Mouse (Mus musculus): ENCODE measurements around the gene Shisa8. TPM values are rescaled to one million over a fixed set of nuclear protein-coding genes. Genes with fewer than 3 reads are reported as not detected.
"Not testable (repeated sequence)": the region's sequence is repeated elsewhere in the genome, so short reads cannot be mapped to it uniquely, and the experiment has no call there.

The Shisa8 gene
- polyA plus RNA-seq (2015; fragmentation: Nextera tagmentation; extraction: Ambion mirVana), result 0.17 and 0.21 TPM in 2 replicates

- Histone ChIP-seq H3K4me3 (peak within 1 kb of the TSS; percentile 55), H3K27me3 (replicated peaks) (peaks cover 99% of the 10 kb centered on the region), H3K9ac (peak within 1 kb of the TSS; percentile 73), H3K9me3 (no peaks in the 10 kb centered on the region), H3K36me3 (no peaks in the 10 kb centered on the region), H3K4me2 (peak within 1 kb of the TSS; percentile 71), H3K4me1 (peaks cover 39% of the 10 kb centered on the region), H3K27ac (replicated peaks) (no peak within 1 kb of the TSS)
- under 1% methylated on average over 34 of the region's 34 CpGs for WGBS
- ATAC-seq (ENCODE audit: extremely low read depth, insufficient number of reproducible peaks, low FRiP score, low TSS enrichment), result no peak
Measured at GRCm38 (mm10) chr15:82212752-82213063, at the start of gene Shisa8. Gene Shisa8 (minus strand): TSS chr15:82212815.

GRCm38 (mm10) chr15:82259510-82259909 lies 46.9 kb upstream of the Shisa8 start:
- 12% methylated on average over 16 of the region's 16 CpGs for WGBS
- Histone ChIP-seq H3K9ac (no peak overlapping the region), H3K27me3 (replicated peaks) (peaks cover 38% of the 10 kb centered on the region), H3K9me3 (no peaks in the 10 kb centered on the region), H3K36me3 (no peaks in the 10 kb centered on the region), H3K27ac (replicated peaks) (no peak overlapping the region), H3K4me2 (no peak overlapping the region), H3K4me1 (peaks cover 23% of the 10 kb centered on the region), H3K4me3 (no peak overlapping the region)
- no peak for ATAC-seq (ENCODE audit: extremely low read depth, insufficient number of reproducible peaks, low FRiP score, low TSS enrichment)

- Histone ChIP-seq H3K4me1 (peaks cover 9% of the 10 kb centered on the region), H3K4me3 (no peak overlapping the region), H3K4me2 (peak overlapping the region; percentile 27), H3K27ac (replicated peaks) (no peak overlapping the region), H3K9ac (0 out of 2 replicates have a peak overlapping the region, but pooled peaks have one; percentile 30), H3K36me3 (no peaks in the 10 kb centered on the region), H3K9me3 (no peaks in the 10 kb centered on the region), H3K27me3 (replicated peaks) (peaks cover 34% of the 10 kb centered on the region)
- no peak for ATAC-seq (ENCODE audit: extremely low read depth, insufficient number of reproducible peaks, low FRiP score, low TSS enrichment)
- WGBS, result 25% methylated on average over 10 of the region's 10 CpGs
Measured at GRCm38 (mm10) chr15:82255944-82256383, 43.3 kb upstream of the Shisa8 start.

- no peak for ATAC-seq (ENCODE audit: extremely low read depth, insufficient number of reproducible peaks, low FRiP score, low TSS enrichment)
- 47% methylated on average over 4 of the region's 4 CpGs for WGBS
Measured at GRCm38 (mm10) chr15:82255248-82255647, 42.6 kb upstream of the Shisa8 start.

GRCm38 (mm10) chr15:82252097-82252496 lies 39.5 kb upstream of the Shisa8 start, which contains the start of gene 1500009C09Rik:
Gene 1500009C09Rik (plus strand): TSS chr15:82252397.
- WGBS, result 74% methylated on average over 6 of the region's 6 CpGs
- H3K4me1 ChIP-seq, result peaks cover 9% of the 10 kb centered on the region

More at GRCm38 (mm10) chr15:82255248-82255647, 42.6 kb upstream of the Shisa8 start:
- Histone ChIP-seq H3K9ac (no peak overlapping the region), H3K27ac (replicated peaks) (no peak overlapping the region), H3K4me3 (no peak overlapping the region), H3K4me1 (peaks cover 9% of the 10 kb centered on the region), H3K9me3 (no peaks in the 10 kb centered on the region), H3K4me2 (no peak overlapping the region), H3K36me3 (no peaks in the 10 kb centered on the region), H3K27me3 (replicated peaks) (peaks cover 28% of the 10 kb centered on the region)

GRCm38 (mm10) chr15:82251579-82251978 lies 39.0 kb upstream of the Shisa8 start:
- Histone ChIP-seq H3K27ac (replicated peaks) (no peak overlapping the region), H3K9me3 (no peaks in the 10 kb centered on the region), H3K4me2 (no peak overlapping the region), H3K36me3 (no peaks in the 10 kb centered on the region), H3K4me1 (peaks cover 9% of the 10 kb centered on the region), H3K4me3 (no peak overlapping the region), H3K9ac (no peak overlapping the region), H3K27me3 (replicated peaks) (peaks cover 13% of the 10 kb centered on the region; the same call in 1 of the 2 replicates)
- 89% methylated on average over 3 of the region's 3 CpGs for WGBS
- ATAC-seq (ENCODE audit: extremely low read depth, insufficient number of reproducible peaks, low FRiP score, low TSS enrichment), result no peak

More at GRCm38 (mm10) chr15:82252097-82252496, 39.5 kb upstream of the Shisa8 start, which contains the start of gene 1500009C09Rik:
- no peak within 1 kb of the TSS for H3K9ac ChIP-seq
- no peak within 1 kb of the TSS for H3K4me2 ChIP-seq
- peaks cover 18% of the 10 kb centered on the region for H3K27me3 ChIP-seq (replicated peaks)
- no peak within 1 kb of the TSS for H3K27ac ChIP-seq (replicated peaks)
- H3K9me3 ChIP-seq, result no peaks in the 10 kb centered on the region
- H3K36me3 ChIP-seq, result no peaks in the 10 kb centered on the region
- no peak for ATAC-seq (ENCODE audit: extremely low read depth, insufficient number of reproducible peaks, low FRiP score, low TSS enrichment)
- H3K4me3 ChIP-seq, result no peak within 1 kb of the TSS

GRCm38 (mm10) chr15:82247131-82247776 lies 34.6 kb upstream of the Shisa8 start:
- Histone ChIP-seq H3K9ac (no peak overlapping the region), H3K27me3 (replicated peaks) (no peaks in the 10 kb centered on the region), H3K4me3 (no peak overlapping the region), H3K36me3 (no peaks in the 10 kb centered on the region), H3K9me3 (no peaks in the 10 kb centered on the region), H3K4me1 (peaks cover 13% of the 10 kb centered on the region), H3K27ac (replicated peaks) (no peak overlapping the region), H3K4me2 (no peak overlapping the region)
- WGBS, result 72% methylated on average over 3 of the region's 3 CpGs
- no peak for ATAC-seq (ENCODE audit: extremely low read depth, insufficient number of reproducible peaks, low FRiP score, low TSS enrichment)

GRCm38 (mm10) chr15:82244805-82245161 lies 32.2 kb upstream of the Shisa8 start:
- peak overlapping the region; percentile 61 for H3K4me3 ChIP-seq
- WGBS, result 22% methylated on average over 9 of the region's 9 CpGs
- H3K36me3 ChIP-seq; H3K9me3 ChIP-seq; H3K27me3 ChIP-seq (replicated peaks); ATAC-seq (ENCODE audit: extremely low read depth, insufficient number of reproducible peaks, low FRiP score, low TSS enrichment): not testable (repeated sequence)
- H3K27ac ChIP-seq (replicated peaks), result peak overlapping the region; percentile 62; the same call in 1 of the 2 replicates
- H3K9ac ChIP-seq, result peak overlapping the region; percentile 82
- peaks cover 13% of the 10 kb centered on the region for H3K4me1 ChIP-seq
- H3K4me2 ChIP-seq, result peak overlapping the region; percentile 92

GRCm38 (mm10) chr15:82244115-82244804 lies 31.6 kb upstream of the Shisa8 start, which contains the start of gene Cenpm:
Gene Cenpm (minus strand): TSS chr15:82244748.
- H3K36me3 ChIP-seq, result peaks cover 4% of the 10 kb centered on the region; the same call in 1 of the 2 replicates
- H3K27ac ChIP-seq (replicated peaks), result peak within 1 kb of the TSS; percentile 62
- peak within 1 kb of the TSS; percentile 92 for H3K4me2 ChIP-seq
- H3K9me3 ChIP-seq, result no peaks in the 10 kb centered on the region
- ATAC-seq (ENCODE audit: extremely low read depth, insufficient number of reproducible peaks, low FRiP score, low TSS enrichment), result peak; percentile 92
- WGBS, result under 1% methylated on average over 65 of the region's 65 CpGs
- peak within 1 kb of the TSS; percentile 61 for H3K4me3 ChIP-seq
- peaks cover 13% of the 10 kb centered on the region for H3K4me1 ChIP-seq
- H3K9ac ChIP-seq, result peak within 1 kb of the TSS; percentile 82
- no peaks in the 10 kb centered on the region for H3K27me3 ChIP-seq (replicated peaks)

- WGBS, result 4% methylated on average over 12 of the region's 12 CpGs
- no peak for ATAC-seq (ENCODE audit: extremely low read depth, insufficient number of reproducible peaks, low FRiP score, low TSS enrichment)
- H3K9me3 ChIP-seq, result no peaks in the 10 kb centered on the region
- peak overlapping the region; percentile 61 for H3K4me3 ChIP-seq
- H3K9ac ChIP-seq, result peak overlapping the region; percentile 82
- H3K27ac ChIP-seq (replicated peaks), result peak overlapping the region; percentile 30; the same call in 1 of the 2 replicates
- no peaks in the 10 kb centered on the region for H3K27me3 ChIP-seq (replicated peaks)
- peaks cover 13% of the 10 kb centered on the region for H3K4me1 ChIP-seq
- H3K4me2 ChIP-seq, result peak overlapping the region; percentile 92
- peaks cover 10% of the 10 kb centered on the region for H3K36me3 ChIP-seq
Measured at GRCm38 (mm10) chr15:82243742-82244114, 31.1 kb upstream of the Shisa8 start.

- Histone ChIP-seq H3K27ac (replicated peaks) (no peak overlapping the region), H3K4me3 (peak overlapping the region; percentile 61), H3K36me3 (peaks cover 14% of the 10 kb centered on the region), H3K4me2 (peak overlapping the region; percentile 92), H3K9me3 (no peaks in the 10 kb centered on the region), H3K4me1 (peaks cover 13% of the 10 kb centered on the region), H3K27me3 (replicated peaks) (no peaks in the 10 kb centered on the region), H3K9ac (peak overlapping the region; percentile 82)
- WGBS, result 77% methylated on average over 3 of the region's 3 CpGs
- ATAC-seq (ENCODE audit: extremely low read depth, insufficient number of reproducible peaks, low FRiP score, low TSS enrichment), result no peak
Measured at GRCm38 (mm10) chr15:82243311-82243710, 30.7 kb upstream of the Shisa8 start.

Measured in heart, embryonic 13.5 days (tissue).